Mouse (Mus musculus): ENCODE measurements around the gene Scrt2.

The Scrt2 gene

GRCm38 (mm10) chr2:152142571-152142970, 61.2 kb downstream of the Scrt2 start:
- DNase-seq (ENCODE audit: low spot score): no peak

- peak; percentile 68 for DNase-seq (ENCODE audit: low spot score)
Observed at GRCm38 (mm10) chr2:152143279-152144157, 62.2 kb downstream of the Scrt2 start, which contains the start of gene Tcf15. Gene Tcf15 (plus strand): TSS chr2:152143561.

GRCm38 (mm10) chr2:152144158-152144450, 62.8 kb downstream of the Scrt2 start:
- no peak for DNase-seq (ENCODE audit: low spot score)

- peak; percentile 36 for DNase-seq (ENCODE audit: low spot score)
Observed at GRCm38 (mm10) chr2:152144501-152144900, 63.2 kb downstream of the Scrt2 start.
